Mouse (Mus musculus) lung, postnatal 0 days (tissue): ENCODE data around the gene Dnpep.

Source experiments
- CTCF ChIP-seq: IDR thresholded peaks from 2 replicates; pipeline ENCODE4 v1.5.1; 2016; ENCODE audit warnings: antibody characterized with exemption, mild to moderate bottlenecking
- EP300 ChIP-seq: IDR thresholded peaks from 2 replicates; pipeline ENCODE4 v1.6.1; 2016; ENCODE audit warnings: antibody characterized with exemption, mild to moderate bottlenecking, control low read depth

DNA sequence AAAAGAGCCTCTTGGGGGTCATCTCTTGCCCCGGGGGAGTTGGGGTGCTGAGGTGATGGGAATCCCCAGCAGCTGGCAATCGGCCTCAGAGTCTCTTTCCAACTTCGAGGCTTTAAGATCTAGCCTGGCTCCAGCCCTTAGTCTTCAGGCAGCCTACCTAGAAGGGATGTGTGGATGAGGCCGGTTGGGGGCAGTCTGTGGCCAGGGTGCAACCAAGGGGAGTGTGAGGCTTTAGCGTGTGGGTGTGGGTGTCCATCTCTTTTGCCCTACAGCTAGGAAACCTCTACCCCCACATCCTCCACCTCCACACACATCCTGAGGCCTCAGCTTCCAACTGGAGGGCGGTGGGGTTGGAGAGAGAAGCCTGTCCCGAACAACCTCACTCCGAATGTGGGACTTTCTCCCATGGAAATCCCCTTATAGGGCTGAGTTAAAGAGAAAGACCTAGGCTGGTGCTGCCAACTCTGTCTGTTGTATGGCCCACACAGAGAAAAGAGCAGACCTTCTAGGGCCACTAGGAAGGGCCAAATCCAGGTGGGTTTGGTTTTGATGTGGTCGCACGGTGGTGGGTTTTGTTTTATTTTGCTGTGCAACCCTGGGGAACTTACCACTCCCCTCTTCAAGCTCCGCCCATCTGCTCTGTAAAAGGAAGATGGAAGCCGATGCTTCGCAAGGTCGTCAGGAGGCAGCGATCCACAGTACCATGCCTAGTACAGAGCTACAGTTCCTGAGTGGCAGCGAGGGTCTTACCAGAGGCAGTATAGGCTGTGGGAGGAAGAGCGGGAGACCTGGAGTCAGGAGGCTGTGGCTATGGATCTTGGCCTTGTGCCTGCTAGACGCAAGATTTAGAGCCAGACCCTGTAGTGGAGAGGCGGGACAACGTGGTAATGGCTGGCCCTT lies 27.5 kb upstream of the Dnpep start:
- TF ChIP-seq EP300 (no peak), CTCF (peak; percentile 21; the same call in 1 of the 2 replicates)
